Mouse (Mus musculus) testis, adult 2 months (tissue): ENCODE results near the gene Wif1.

Source experiments
- CTCF ChIP-seq: fragments of 200-500 bp; IDR thresholded peaks from 2 replicates; pipeline ENCODE4 v1.5.1; 2012; ENCODE audit warnings: low read depth, mild to moderate bottlenecking, inconsistent platforms, low read length, moderate library complexity; ENCODE audit not compliant: control insufficient read depth, insufficient read depth, insufficient replicate concordance
- POLR2A ChIP-seq: fragments of 200-500 bp; IDR thresholded peaks from 2 replicates; pipeline ENCODE4 v1.6.1; 2012; ENCODE audit warnings: low read depth, mild to moderate bottlenecking, inconsistent platforms, low read length, moderate library complexity; ENCODE audit not compliant: control insufficient read depth

- TF ChIP-seq CTCF, result no peak
- TF ChIP-seq POLR2A, result no peak
These were observed 22.3 kb upstream of the Wif1 start for GRCm38 (mm10) chr10:121011496-121011895.
